Mouse (Mus musculus) embryo, embryonic 11.5 days (tissue): ENCODE measurements around the gene Bzw2.
"Not testable (repeated sequence)": the region's sequence is repeated elsewhere in the genome, so short reads cannot be mapped to it uniquely, and the experiment has no call there.

Experiments used
- DNase-seq: peaks from one replicate; pipeline ENCODE4 v3.0.0-alpha.2; 2012; ENCODE audit warnings: low read depth, low spot score

Gene Bzw2

GRCm38 (mm10) chr12:36157638-36158308 is at the start of gene Bzw2:
Gene Bzw2, minus strand, starts transcription at chr12:36158080.
- DNase-seq: peak; percentile 46

GRCm38 (mm10) chr12:36207072-36207799 is 49.4 kb upstream of the Bzw2 start:
- peak; percentile 44 for DNase-seq

GRCm38 (mm10) chr12:36205579-36206119 is 47.8 kb upstream of the Bzw2 start:
- DNase-seq: not testable (repeated sequence)

GRCm38 (mm10) chr12:36194976-36195375 is 37.1 kb upstream of the Bzw2 start:
- no peak for DNase-seq

- DNase-seq: no peak
Measured at GRCm38 (mm10) chr12:36190343-36190742, 32.5 kb upstream of the Bzw2 start.

GRCm38 (mm10) chr12:36189610-36190009 is 31.7 kb upstream of the Bzw2 start:
- DNase-seq: no peak

- no peak for DNase-seq
Measured at GRCm38 (mm10) chr12:36187081-36187480, 29.2 kb upstream of the Bzw2 start.

GRCm38 (mm10) chr12:36182570-36182969 is 24.7 kb upstream of the Bzw2 start:
- no peak for DNase-seq

- DNase-seq: no peak
Measured at GRCm38 (mm10) chr12:36177227-36177626, 19.3 kb upstream of the Bzw2 start.

GRCm38 (mm10) chr12:36165299-36165698 is 7.4 kb upstream of the Bzw2 start:
- no peak for DNase-seq

GRCm38 (mm10) chr12:36164126-36164791 is 6.4 kb upstream of the Bzw2 start:
- DNase-seq: no peak

- DNase-seq: no peak
Measured at GRCm38 (mm10) chr12:36157304-36157637, 609 bp downstream of the Bzw2 start.

- DNase-seq: peak; percentile 88
Measured at GRCm38 (mm10) chr12:36156637-36157303, 1.1 kb downstream of the Bzw2 start, which contains the start of gene Ankmy2. Gene Ankmy2, plus strand, starts transcription at chr12:36157114.

- no peak for DNase-seq
Measured at GRCm38 (mm10) chr12:36156101-36156636, 1.7 kb downstream of the Bzw2 start.

- no peak for DNase-seq
Measured at GRCm38 (mm10) chr12:36155141-36155641, 2.7 kb downstream of the Bzw2 start.

- DNase-seq: no peak
Measured at GRCm38 (mm10) chr12:36150737-36151136, 7.1 kb downstream of the Bzw2 start.

GRCm38 (mm10) chr12:36150265-36150664 is 7.6 kb downstream of the Bzw2 start:
- DNase-seq: no peak

- DNase-seq: no peak
Measured at GRCm38 (mm10) chr12:36146230-36147011, 11.5 kb downstream of the Bzw2 start.

- no peak for DNase-seq
Measured at GRCm38 (mm10) chr12:36140401-36140800, 17.5 kb downstream of the Bzw2 start.

GRCm38 (mm10) chr12:36137192-36137591 is 20.7 kb downstream of the Bzw2 start:
- no peak for DNase-seq

- DNase-seq: no peak
Measured at GRCm38 (mm10) chr12:36136285-36136684, 21.6 kb downstream of the Bzw2 start.
